Mouse (Mus musculus) skeletal muscle tissue, adult 2 months (tissue): ENCODE measurements around the gene Tsnax.

Source experiments
- DNase-seq: peaks from one replicate; pipeline ENCODE4 v3.0.0-alpha.2; 2012; ENCODE audit warnings: low read depth, low spot score

The Tsnax gene

DNA sequence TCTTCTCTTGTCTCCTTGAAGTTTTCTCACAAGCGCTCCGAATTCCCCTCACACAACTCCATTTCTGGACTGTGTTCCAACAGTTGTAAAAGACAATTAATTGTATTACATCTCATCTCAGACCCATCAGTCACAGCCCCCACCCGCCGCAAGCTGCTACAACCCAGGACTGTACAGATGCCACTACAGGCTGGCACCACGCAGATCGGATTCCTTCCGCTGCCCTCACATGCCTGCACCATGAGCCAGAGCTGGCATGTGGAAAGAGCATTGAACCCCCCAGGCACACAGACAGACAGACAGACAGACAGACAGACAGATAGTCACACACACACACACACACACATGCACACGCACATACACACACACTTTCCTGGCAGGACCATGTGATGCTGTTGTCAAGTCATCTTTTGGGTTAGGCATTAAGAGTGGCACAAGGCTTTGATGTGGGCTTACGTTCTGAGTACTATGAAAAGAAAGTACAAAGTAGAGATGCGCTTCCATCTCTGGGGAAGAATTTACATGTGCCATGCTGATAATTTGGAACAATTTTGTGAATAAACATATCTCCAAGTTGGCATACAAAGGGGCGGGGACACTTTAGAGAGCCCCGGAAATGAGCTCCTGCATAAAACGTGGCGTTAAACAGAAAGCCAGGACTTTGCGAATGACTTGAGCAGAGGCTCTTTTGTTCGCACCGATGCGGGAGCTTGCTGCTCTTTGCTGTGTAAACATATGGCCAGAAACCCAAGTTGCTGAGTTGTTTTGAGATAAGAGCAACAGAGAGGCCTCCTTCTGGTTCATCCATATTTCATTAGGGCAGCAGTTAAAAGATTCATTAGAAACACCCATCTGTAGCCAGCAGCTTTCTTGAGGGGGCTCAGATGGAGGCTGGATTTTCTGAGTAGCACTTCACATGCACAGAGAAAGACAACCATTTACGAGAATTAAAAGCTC, 67.9 kb downstream of the Tsnax start:
- DNase-seq = no peak

DNA sequence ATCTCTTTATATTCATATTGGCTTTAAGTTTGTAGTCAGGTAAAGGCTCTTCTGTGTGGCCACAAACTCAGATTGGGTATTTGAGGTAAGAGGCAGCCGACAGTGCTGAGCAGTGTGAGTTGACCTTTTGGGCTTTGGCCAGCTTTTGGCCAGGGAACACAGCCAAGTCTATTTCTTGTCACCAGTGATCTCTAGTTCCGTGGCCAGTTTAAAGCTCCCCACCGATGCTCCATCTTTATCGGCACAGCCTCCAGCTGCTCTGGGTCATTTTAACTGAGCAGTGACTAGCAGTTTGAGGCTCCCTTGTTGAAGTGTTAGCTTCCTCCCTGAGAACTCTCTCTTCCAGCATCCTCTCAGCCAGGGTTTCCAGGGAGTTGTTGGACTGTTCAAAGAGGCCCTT, 70.9 kb downstream of the Tsnax start:
- DNase-seq = peak; percentile 61
